Mouse (Mus musculus): ENCODE measurements around the gene Sirt7. TPM values are rescaled to one million over a fixed set of nuclear protein-coding genes. Genes with fewer than 3 reads are reported as not detected.

Gene Sirt7
- polyA plus RNA-seq, 1 experiment from 2014 or later: 20.8 TPM

GRCm38 (mm10) chr11:120629341-120629730 is 4.3 kb upstream of the Sirt7 start:
- WGBS: 74% methylated on average over 23 of the region's 23 CpGs
- H3K9ac ChIP-seq (replicated peaks; ENCODE audit: low read length): 0 out of 2 replicates have a peak overlapping the region, but pooled peaks have one; percentile 25
- H3K4me3 ChIP-seq (ENCODE audit: low read depth, low read length): no peak overlapping the region
- H3K27me3 ChIP-seq (ENCODE audit: control insufficient read depth, insufficient read depth, low read length): no peaks in the 10 kb centered on the region
- H3K4me2 ChIP-seq (ENCODE audit: low read depth, low read length): peak overlapping the region; percentile 19
- ATAC-seq (replicated peaks; ENCODE audit: insufficient number of reproducible peaks, low FRiP score, low TSS enrichment, low read depth) (no peak), DNase-seq (ENCODE audit: low spot score) (no peak)
- H3K9me3 ChIP-seq (replicated peaks; ENCODE audit: control insufficient read depth, low read length): no peaks in the 10 kb centered on the region
- H3K27ac ChIP-seq (replicated peaks; ENCODE audit: low read depth, low read length): no peak overlapping the region
- peaks cover 9% of the 10 kb centered on the region; the same call in 1 of the 2 replicates for H3K4me1 ChIP-seq (ENCODE audit: control insufficient read depth, insufficient read depth, low read length)
- H3K36me3 ChIP-seq (replicated peaks; ENCODE audit: control insufficient read depth, insufficient read depth, low read depth, low read length): no peaks in the 10 kb centered on the region; the same call in none of the 2 replicates

- Histone ChIP-seq H3K4me2 (ENCODE audit: low read depth, low read length) (no peak overlapping the region), H3K9ac (replicated peaks; ENCODE audit: low read length) (no peak overlapping the region; the same call in 1 of the 2 replicates), H3K27me3 (ENCODE audit: control insufficient read depth, insufficient read depth, low read length) (no peaks in the 10 kb centered on the region), H3K4me1 (ENCODE audit: control insufficient read depth, insufficient read depth, low read length) (peaks cover 11% of the 10 kb centered on the region; the same call in 1 of the 2 replicates), H3K36me3 (replicated peaks; ENCODE audit: control insufficient read depth, insufficient read depth, low read depth, low read length) (no peaks in the 10 kb centered on the region; the same call in none of the 2 replicates), H3K9me3 (replicated peaks; ENCODE audit: control insufficient read depth, low read length) (no peaks in the 10 kb centered on the region), H3K4me3 (ENCODE audit: low read depth, low read length) (no peak overlapping the region), H3K27ac (replicated peaks; ENCODE audit: low read depth, low read length) (no peak overlapping the region)
- DNase-seq (ENCODE audit: low spot score) (no peak), ATAC-seq (replicated peaks; ENCODE audit: insufficient number of reproducible peaks, low FRiP score, low TSS enrichment, low read depth) (no peak)
- WGBS: 93% methylated on average over 23 of the region's 23 CpGs
These were observed 3.7 kb upstream of the Sirt7 start for GRCm38 (mm10) chr11:120628601-120629340.

GRCm38 (mm10) chr11:120627468-120628300 is 2.6 kb upstream of the Sirt7 start:
- Histone ChIP-seq H3K9ac (replicated peaks; ENCODE audit: low read length) (no peak overlapping the region), H3K9me3 (replicated peaks; ENCODE audit: control insufficient read depth, low read length) (no peaks in the 10 kb centered on the region), H3K27ac (replicated peaks; ENCODE audit: low read depth, low read length) (no peak overlapping the region), H3K4me3 (ENCODE audit: low read depth, low read length) (no peak overlapping the region), H3K27me3 (ENCODE audit: control insufficient read depth, insufficient read depth, low read length) (no peaks in the 10 kb centered on the region), H3K36me3 (replicated peaks; ENCODE audit: control insufficient read depth, insufficient read depth, low read depth, low read length) (no peaks in the 10 kb centered on the region; the same call in none of the 2 replicates), H3K4me2 (ENCODE audit: low read depth, low read length) (no peak overlapping the region), H3K4me1 (ENCODE audit: control insufficient read depth, insufficient read depth, low read length) (peaks cover 11% of the 10 kb centered on the region; the same call in 1 of the 2 replicates)
- ATAC-seq (replicated peaks; ENCODE audit: insufficient number of reproducible peaks, low FRiP score, low TSS enrichment, low read depth): no peak
- 78% methylated on average over 22 of the region's 22 CpGs for WGBS
- DNase-seq (ENCODE audit: low spot score): no peak

GRCm38 (mm10) chr11:120626785-120627467 is 1.9 kb upstream of the Sirt7 start:
- Histone ChIP-seq H3K4me1 (ENCODE audit: control insufficient read depth, insufficient read depth, low read length) (peaks cover 9% of the 10 kb centered on the region; the same call in 1 of the 2 replicates), H3K36me3 (replicated peaks; ENCODE audit: control insufficient read depth, insufficient read depth, low read depth, low read length) (no peaks in the 10 kb centered on the region; the same call in none of the 2 replicates)
- WGBS: 86% methylated on average over 11 of the region's 11 CpGs

GRCm38 (mm10) chr11:120624680-120625111 is 344 bp downstream of the Sirt7 start:
- peak overlapping the region; percentile 74 for H3K9ac ChIP-seq (replicated peaks; ENCODE audit: low read length)
- DNase-seq (ENCODE audit: low spot score): peak; percentile 92
- no peaks in the 10 kb centered on the region for H3K27me3 ChIP-seq (ENCODE audit: control insufficient read depth, insufficient read depth, low read length)
- H3K9me3 ChIP-seq (replicated peaks; ENCODE audit: control insufficient read depth, low read length): no peaks in the 10 kb centered on the region
- H3K27ac ChIP-seq (replicated peaks; ENCODE audit: low read depth, low read length): peak overlapping the region; percentile 67; the same call in 1 of the 2 replicates
- H3K36me3 ChIP-seq (replicated peaks; ENCODE audit: control insufficient read depth, insufficient read depth, low read depth, low read length): no peaks in the 10 kb centered on the region; the same call in none of the 2 replicates
- peaks cover 2% of the 10 kb centered on the region; the same call in 1 of the 2 replicates for H3K4me1 ChIP-seq (ENCODE audit: control insufficient read depth, insufficient read depth, low read length)
- peak; percentile 60; the same call in 1 of the 2 replicates for ATAC-seq (replicated peaks; ENCODE audit: insufficient number of reproducible peaks, low FRiP score, low TSS enrichment, low read depth)
- peak overlapping the region; percentile 99 for H3K4me3 ChIP-seq (ENCODE audit: low read depth, low read length)
- peak overlapping the region; percentile 98 for H3K4me2 ChIP-seq (ENCODE audit: low read depth, low read length)
- under 1% methylated on average over 53 of the region's 53 CpGs for WGBS

More at GRCm38 (mm10) chr11:120626785-120627467, 1.9 kb upstream of the Sirt7 start:
- Histone ChIP-seq H3K27ac (replicated peaks; ENCODE audit: low read depth, low read length) (no peak overlapping the region), H3K27me3 (ENCODE audit: control insufficient read depth, insufficient read depth, low read length) (no peaks in the 10 kb centered on the region), H3K9ac (replicated peaks; ENCODE audit: low read length) (no peak overlapping the region), H3K4me2 (ENCODE audit: low read depth, low read length) (no peak overlapping the region), H3K4me3 (ENCODE audit: low read depth, low read length) (no peak overlapping the region), H3K9me3 (replicated peaks; ENCODE audit: control insufficient read depth, low read length) (no peaks in the 10 kb centered on the region)
- no peak for ATAC-seq (replicated peaks; ENCODE audit: insufficient number of reproducible peaks, low FRiP score, low TSS enrichment, low read depth)
- DNase-seq (ENCODE audit: low spot score): no peak

- DNase-seq (ENCODE audit: low spot score) (peak; percentile 70), ATAC-seq (replicated peaks; ENCODE audit: insufficient number of reproducible peaks, low FRiP score, low TSS enrichment, low read depth) (peak; percentile 76)
- H3K4me1 ChIP-seq (ENCODE audit: control insufficient read depth, insufficient read depth, low read length): peaks cover 2% of the 10 kb centered on the region; the same call in 1 of the 2 replicates
- peak overlapping the region; percentile 67; the same call in 1 of the 2 replicates for H3K27ac ChIP-seq (replicated peaks; ENCODE audit: low read depth, low read length)
- peak overlapping the region; percentile 74 for H3K9ac ChIP-seq (replicated peaks; ENCODE audit: low read length)
- H3K4me2 ChIP-seq (ENCODE audit: low read depth, low read length): peak overlapping the region; percentile 98
- no peaks in the 10 kb centered on the region; the same call in none of the 2 replicates for H3K36me3 ChIP-seq (replicated peaks; ENCODE audit: control insufficient read depth, insufficient read depth, low read depth, low read length)
- WGBS: 13% methylated on average over 30 of the region's 30 CpGs
- no peaks in the 10 kb centered on the region for H3K27me3 ChIP-seq (ENCODE audit: control insufficient read depth, insufficient read depth, low read length)
- H3K9me3 ChIP-seq (replicated peaks; ENCODE audit: control insufficient read depth, low read length): no peaks in the 10 kb centered on the region
- H3K4me3 ChIP-seq (ENCODE audit: low read depth, low read length): peak overlapping the region; percentile 99
These were observed 920 bp downstream of the Sirt7 start for GRCm38 (mm10) chr11:120623961-120624679.

- 94% methylated on average over 6 of the region's 6 CpGs for WGBS
- Histone ChIP-seq H3K9me3 (replicated peaks; ENCODE audit: control insufficient read depth, low read length) (no peaks in the 10 kb centered on the region), H3K27ac (replicated peaks; ENCODE audit: low read depth, low read length) (no peak overlapping the region), H3K4me1 (ENCODE audit: control insufficient read depth, insufficient read depth, low read length) (peaks cover 2% of the 10 kb centered on the region; the same call in 1 of the 2 replicates), H3K4me2 (ENCODE audit: low read depth, low read length) (no peak overlapping the region), H3K27me3 (ENCODE audit: control insufficient read depth, insufficient read depth, low read length) (no peaks in the 10 kb centered on the region), H3K4me3 (ENCODE audit: low read depth, low read length) (no peak overlapping the region), H3K36me3 (replicated peaks; ENCODE audit: control insufficient read depth, insufficient read depth, low read depth, low read length) (no peaks in the 10 kb centered on the region; the same call in none of the 2 replicates), H3K9ac (replicated peaks; ENCODE audit: low read length) (no peak overlapping the region)
- no peak for ATAC-seq (replicated peaks; ENCODE audit: insufficient number of reproducible peaks, low FRiP score, low TSS enrichment, low read depth)
- DNase-seq (ENCODE audit: low spot score): no peak
These were observed 2.2 kb downstream of the Sirt7 start for GRCm38 (mm10) chr11:120622805-120623204.

Measured in embryonic facial prominence, embryonic 11.5 days (tissue).